9 mouse cellular contexts compared by ENCODE assay signal in the genomic region with DNA sequence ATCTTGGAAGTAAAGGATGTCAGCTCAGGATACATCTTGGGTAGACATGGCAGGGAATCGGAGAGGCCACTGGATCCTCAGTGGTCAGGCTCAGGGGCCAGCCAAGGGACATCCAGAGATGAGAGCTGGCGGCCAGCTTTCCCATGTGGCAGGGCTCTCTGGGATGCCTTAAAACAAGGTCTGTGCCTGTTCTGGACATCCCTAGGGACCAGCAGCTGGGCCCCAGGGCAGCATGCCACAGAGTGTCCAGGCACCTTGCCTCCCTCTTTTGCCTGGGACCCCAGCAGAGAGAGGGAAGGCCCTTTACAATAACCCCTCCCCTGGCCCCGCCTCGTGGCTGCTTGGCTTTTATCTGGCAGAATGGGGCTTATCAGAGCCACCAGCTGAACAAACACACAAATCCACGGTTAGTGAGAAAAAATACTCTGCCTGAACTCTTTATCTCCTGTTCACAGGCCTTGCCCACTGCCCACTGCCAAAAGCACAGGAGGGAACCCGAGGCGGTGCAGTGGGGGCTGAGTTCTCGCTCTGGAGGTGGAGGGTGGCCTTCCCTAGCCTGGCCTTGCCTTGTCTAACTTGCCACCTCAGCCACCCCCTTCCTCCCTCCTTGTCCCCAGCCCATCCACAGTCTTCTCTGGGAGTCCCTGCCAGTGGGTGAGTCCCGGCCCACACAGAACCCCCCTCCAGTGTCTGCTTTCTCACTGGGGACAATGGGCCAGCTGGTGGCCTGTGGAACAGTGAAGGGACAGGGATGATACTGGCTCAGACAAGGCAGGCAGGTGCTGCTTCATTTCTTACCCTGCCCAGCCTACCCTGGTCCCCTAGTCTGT. TPM values are rescaled to one million over a fixed set of nuclear protein-coding genes. Genes with fewer than 3 reads are reported as not detected.
DNase-seq lines count a peak whose midpoint lies in the region; ATAC-seq and TF ChIP-seq lines count a peak whose summit lies in the region.
"Had no signal": no experiment of that assay in that cellular context is flagged by ENCODE, and none has a peak within 500 bp of the region (broad histone marks: within the 10 kb centered on the region; RNA-seq: fewer than 3 reads in every experiment).

No protein-coding gene starts in this region.

- 0 out of 2 replicates have a peak, but pooled peaks cover 2% of the 10 kb centered on the region for H3K36me3 ChIP-seq in intestine, postnatal 0 days (ENCODE audit: control insufficient read depth, insufficient read depth)
- H3K36me3 ChIP-seq in neural tube, embryonic 12.5 days, result peaks cover 3% of the 10 kb centered on the region; the same call in 1 of the 2 replicates

- 36% methylated on average over 9 of the region's 9 CpGs for WGBS in intestine, postnatal 0 days
- WGBS in neural tube, embryonic 12.5 days, result 43% methylated on average over 9 of the region's 9 CpGs

- no peak overlapping the region for H3K9ac ChIP-seq in intestine, postnatal 0 days (ENCODE audit: low read depth, low read length)
- H3K9ac ChIP-seq in neural tube, embryonic 12.5 days, result no peak overlapping the region

- peaks cover under 1% of the 10 kb centered on the region; the same call in 1 of the 2 replicates for H3K27me3 ChIP-seq in intestine, postnatal 0 days (replicated peaks; ENCODE audit: control insufficient read depth, insufficient read depth, low read length)
- H3K27me3 ChIP-seq in neural tube, embryonic 12.5 days (replicated peaks), result peaks cover 33% of the 10 kb centered on the region

- peak; percentile 59 to 60 for DNase-seq in cerebellum, postnatal 25 days
- DNase-seq in cerebellum, postnatal 4 days (ENCODE audit: low spot score in 2 of 2), result no peak
- DNase-seq in R1 (ENCODE audit: low read depth, low spot score), result peak; percentile 46
- peak; percentile 72 for DNase-seq in gastrocnemius, postnatal 25 days
- DNase-seq in layer of hippocampus, adult 18-20 months (ENCODE audit: low spot score in 2 of 2), result no peak

- peak overlapping the region; percentile 41; the same call in 1 of the 2 replicates for H3K27ac ChIP-seq in intestine, postnatal 0 days (ENCODE audit: low read depth, low read length)
- H3K27ac ChIP-seq in neural tube, embryonic 12.5 days, result peak overlapping the region; percentile 57; the same call in 1 of the 2 replicates
- H3K27ac ChIP-seq: kidney, postnatal 0 days had no signal

- H3K4me1 ChIP-seq in intestine, postnatal 0 days (replicated peaks; ENCODE audit: control insufficient read depth, insufficient read depth, low read length), result peaks cover 16% of the 10 kb centered on the region
- H3K4me1 ChIP-seq in neural tube, embryonic 12.5 days, result peaks cover 55% of the 10 kb centered on the region

- no peak overlapping the region for H3K4me3 ChIP-seq in intestine, postnatal 0 days (ENCODE audit: low read depth, low read length)
- no peak overlapping the region for H3K4me3 ChIP-seq in neural tube, embryonic 12.5 days

- peak; percentile 10; the same call in 1 of the 2 replicates for ATAC-seq in intestine, postnatal 0 days
- ATAC-seq in neural tube, embryonic 12.5 days (ENCODE audit: low FRiP score, low read depth), result 0 out of 2 replicates have a peak, but pooled peaks have one; percentile 5
- no peak for ATAC-seq in inflammation-experienced regulatory T-cells, adult 6 months

- no peaks in the 10 kb centered on the region for H3K9me3 ChIP-seq in intestine, postnatal 0 days (ENCODE audit: control insufficient read depth)
- H3K9me3 ChIP-seq in neural tube, embryonic 12.5 days, result no peaks in the 10 kb centered on the region

- TF ChIP-seq CTCF in intestine, postnatal 0 days (IDR thresholded peaks at IDR 0.05; ENCODE audit: low read depth), result no peak

- peak overlapping the region; percentile 13; the same call in 1 of the 2 replicates for H3K4me2 ChIP-seq in intestine, postnatal 0 days (replicated peaks; ENCODE audit: low read depth)
- H3K4me2 ChIP-seq in neural tube, embryonic 12.5 days (replicated peaks), result peak overlapping the region; percentile 14; the same call in 1 of the 2 replicates

RNA-seq across cellular contexts. Expression of a gene that starts 7.9 kb away (rescaled TPM):
- under 1 TPM; 0.54 to 0.67 TPM for total RNA-seq in gastrocnemius, postnatal 25 days (2021)
- polyA plus RNA-seq in intestine, postnatal 0 days (2015; fragmentation: Nextera tagmentation; extraction: Ambion mirVana), result 1.0 and 1.5 TPM in 2 replicates
- 2.5 and 2.6 TPM in 2 replicates for polyA plus RNA-seq in neural tube, embryonic 12.5 days (2016; fragmentation: Nextera tagmentation; extraction: Ambion mirVana)
- polyA plus RNA-seq in inflammation-experienced regulatory T-cells, adult 6 months (2017; shearing (Covaris generic)), result 10 to 100 TPM; 11.7 to 25.0 (median 21.7) TPM
- total RNA-seq in layer of hippocampus, adult 18-20 months (2021), result not detected

RNA-seq across cellular contexts. Expression of a gene that starts 29.5 kb away (rescaled TPM):
- total RNA-seq in gastrocnemius, postnatal 25 days (2021), result 1 to 10 TPM; 1.3 to 2.0 TPM
- 3.5 and 3.9 TPM in 2 replicates for polyA plus RNA-seq in intestine, postnatal 0 days (2015; fragmentation: Nextera tagmentation; extraction: Ambion mirVana)
- 4.4 and 4.5 TPM in 2 replicates for polyA plus RNA-seq in neural tube, embryonic 12.5 days (2016; fragmentation: Nextera tagmentation; extraction: Ambion mirVana)
- 1 to 10 TPM in 2 of 3 experiments, under 1 TPM in 1; 0.20 to 2.7 (median 1.3) TPM for polyA plus RNA-seq in inflammation-experienced regulatory T-cells, adult 6 months (2017; shearing (Covaris generic))
- total RNA-seq in layer of hippocampus, adult 18-20 months (2021), result 1 to 10 TPM; 2.0 to 2.2 TPM

RNA-seq across cellular contexts. Expression of a gene that starts 43.1 kb away (rescaled TPM):
- total RNA-seq in gastrocnemius, postnatal 25 days (2021), result 10 to 100 TPM; 20.0 to 22.2 TPM
- polyA plus RNA-seq in intestine, postnatal 0 days (2015; fragmentation: Nextera tagmentation; extraction: Ambion mirVana), result 9.3 and 9.8 TPM in 2 replicates
- 17.2 and 19.2 TPM in 2 replicates for polyA plus RNA-seq in neural tube, embryonic 12.5 days (2016; fragmentation: Nextera tagmentation; extraction: Ambion mirVana)
- 1 to 10 TPM; 9.2 to 9.5 (median 9.4) TPM for polyA plus RNA-seq in inflammation-experienced regulatory T-cells, adult 6 months (2017; shearing (Covaris generic))
- total RNA-seq in layer of hippocampus, adult 18-20 months (2021), result 10 to 100 TPM; 94.8 to 95.5 TPM

RNA-seq across cellular contexts. Expression of a gene that starts 44.6 kb away (rescaled TPM):
- 10 to 100 TPM; 36.7 to 40.2 TPM for total RNA-seq in gastrocnemius, postnatal 25 days (2021)
- 22.3 and 23.7 TPM in 2 replicates for polyA plus RNA-seq in intestine, postnatal 0 days (2015; fragmentation: Nextera tagmentation; extraction: Ambion mirVana)
- polyA plus RNA-seq in neural tube, embryonic 12.5 days (2016; fragmentation: Nextera tagmentation; extraction: Ambion mirVana), result 58.5 and 59.1 TPM in 2 replicates
- 10 to 100 TPM; 28.0 to 61.1 (median 55.5) TPM for polyA plus RNA-seq in inflammation-experienced regulatory T-cells, adult 6 months (2017; shearing (Covaris generic))
- 100 to 1,000 TPM in 1 of 2 experiments, 10 to 100 TPM in 1; 96.9 to 108 TPM for total RNA-seq in layer of hippocampus, adult 18-20 months (2021)

Comparison
In these comparisons a context has a peak if more than half of its experiments do, and no peak if none do; other contexts are left out.
1. DNase-seq: peak in cerebellum, postnatal 25 days (2 of 2), R1 (single experiment) and gastrocnemius, postnatal 25 days (single experiment); none in cerebellum, postnatal 4 days (0 of 2) and layer of hippocampus, adult 18-20 months (0 of 2).